Mouse (Mus musculus): ENCODE measurements at regions not wholly inside any gene's neighbourhood (a gene's known extent, or its start where the extent isn't known, plus 50 kb on each side); places are given as distances from the start of the nearest gene placed in this dataset.
A peak's percentile ranks its signal among the peaks of the same experiment; 100 is the strongest.

DNA sequence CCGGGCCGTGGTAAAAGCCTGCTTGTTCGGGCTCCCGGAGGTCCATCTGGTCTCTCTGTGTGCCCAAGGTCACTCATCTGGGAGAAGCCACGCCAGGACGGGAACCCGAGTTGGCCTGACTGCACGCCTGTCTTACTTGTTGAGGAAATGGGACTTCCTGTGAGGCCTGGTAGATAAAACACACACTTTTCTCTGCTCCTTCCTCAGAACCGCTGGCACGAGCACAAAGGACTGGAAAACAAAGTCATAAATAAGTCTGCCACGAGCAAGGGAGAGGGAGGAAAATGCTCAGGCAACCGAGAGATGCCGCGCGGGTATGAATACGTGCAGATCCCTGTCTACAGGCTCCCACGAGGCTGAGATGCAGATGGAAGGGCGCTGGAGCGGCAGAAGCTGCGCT lies 131.6 kb downstream of the Rybp start:
- Histone ChIP-seq H3K27ac (peak overlapping the region; percentile 52; the same call in 1 of the 2 replicates), H3K9me3 (replicated peaks) (no peaks in the 10 kb centered on the region), H3K9ac (no peak overlapping the region), H3K4me2 (replicated peaks) (no peak overlapping the region), H3K27me3 (peaks cover 18% of the 10 kb centered on the region), H3K36me3 (no peaks in the 10 kb centered on the region), H3K4me1 (peaks cover 26% of the 10 kb centered on the region), H3K4me3 (no peak overlapping the region)
- no peak; the same call in 1 of the 2 replicates for ATAC-seq (ENCODE audit: low FRiP score)
- 38% methylated on average over 20 of the region's 20 CpGs for WGBS

DNA sequence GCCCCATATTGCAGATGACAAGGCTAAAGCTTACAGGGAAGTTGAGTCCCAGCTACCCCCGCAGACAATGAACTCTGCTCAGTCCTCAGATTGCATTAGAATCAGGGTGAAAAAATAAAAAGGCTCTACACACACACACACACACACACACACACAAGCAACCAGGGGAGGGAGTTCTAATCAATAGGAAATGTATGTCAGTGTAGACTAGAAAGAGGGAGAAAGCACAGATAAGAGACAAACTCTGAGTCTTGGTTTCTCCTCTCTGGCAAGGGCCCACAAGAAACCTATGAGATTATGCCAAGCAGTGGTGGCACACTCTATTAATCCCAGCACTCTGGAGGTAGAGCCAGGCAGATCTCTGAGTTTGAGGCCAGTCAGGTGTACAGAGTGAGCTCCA lies 135.8 kb downstream of the Rybp start:
- Histone ChIP-seq H3K4me3 (no peak overlapping the region), H3K27ac (no peak overlapping the region), H3K27me3 (peaks cover 12% of the 10 kb centered on the region; the same call in 1 of the 2 replicates), H3K36me3 (no peaks in the 10 kb centered on the region), H3K4me1 (peaks cover 19% of the 10 kb centered on the region), H3K9ac (no peak overlapping the region), H3K9me3 (replicated peaks) (no peaks in the 10 kb centered on the region), H3K4me2 (replicated peaks) (no peak overlapping the region)
- 81% methylated on average over 1 of the region's 1 CpGs for WGBS
- ATAC-seq (ENCODE audit: low FRiP score): no peak

- Histone ChIP-seq H3K4me1 (peaks cover 18% of the 10 kb centered on the region), H3K4me3 (no peak overlapping the region), H3K36me3 (no peaks in the 10 kb centered on the region), H3K9ac (no peak overlapping the region), H3K4me2 (replicated peaks) (no peak overlapping the region), H3K27ac (no peak overlapping the region), H3K27me3 (peaks cover 17% of the 10 kb centered on the region), H3K9me3 (replicated peaks) (no peaks in the 10 kb centered on the region)
- 71% methylated on average over 6 of the region's 6 CpGs for WGBS
- no peak for ATAC-seq (ENCODE audit: low FRiP score)
Measured at GRCm38 (mm10) chr6:100150703-100151208, 136.5 kb downstream of the Rybp start.

DNA sequence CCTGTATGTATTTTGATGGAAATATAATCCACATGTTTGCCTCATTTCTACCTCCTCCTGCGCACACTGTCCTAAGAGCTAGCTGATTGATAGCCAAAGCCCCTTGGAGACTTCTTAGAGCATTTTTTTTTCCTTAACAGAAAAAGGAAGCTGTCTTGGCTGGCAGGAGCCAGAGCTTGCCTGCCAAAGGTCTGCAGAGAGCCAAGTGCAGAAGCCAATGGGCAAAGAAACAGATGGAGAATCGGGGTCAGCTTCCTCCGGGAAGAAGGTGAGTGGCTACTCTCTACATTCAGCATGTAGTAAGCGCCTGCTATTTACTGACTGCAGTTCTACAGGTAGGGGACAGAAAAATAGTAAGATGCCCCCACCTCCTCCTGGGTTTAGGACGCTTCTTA lies 137.8 kb downstream of the Rybp start:
- no peak overlapping the region for H3K4me2 ChIP-seq (replicated peaks)
- no peaks in the 10 kb centered on the region for H3K9me3 ChIP-seq (replicated peaks)
- H3K27me3 ChIP-seq: peaks cover 25% of the 10 kb centered on the region
- H3K4me3 ChIP-seq: no peak overlapping the region
- no peak overlapping the region for H3K27ac ChIP-seq
- H3K4me1 ChIP-seq: peaks cover 20% of the 10 kb centered on the region
- no peak overlapping the region for H3K9ac ChIP-seq
- 81% methylated on average over 5 of the region's 5 CpGs for WGBS
- ATAC-seq (ENCODE audit: low FRiP score): no peak
- no peaks in the 10 kb centered on the region for H3K36me3 ChIP-seq

- no peak for ATAC-seq (ENCODE audit: low FRiP score)
- Histone ChIP-seq H3K27ac (no peak overlapping the region), H3K4me3 (no peak overlapping the region), H3K36me3 (no peaks in the 10 kb centered on the region), H3K27me3 (peaks cover 25% of the 10 kb centered on the region), H3K4me2 (replicated peaks) (no peak overlapping the region), H3K9ac (no peak overlapping the region), H3K9me3 (replicated peaks) (no peaks in the 10 kb centered on the region), H3K4me1 (peaks cover 26% of the 10 kb centered on the region)
- WGBS: 74% methylated on average over 4 of the region's 4 CpGs
Measured at GRCm38 (mm10) chr6:100148751-100149457, 138.4 kb downstream of the Rybp start.

GRCm38 (mm10) chr6:100146360-100146935 lies 140.8 kb downstream of the Rybp start:
- Histone ChIP-seq H3K4me3 (no peak overlapping the region), H3K27ac (no peak overlapping the region), H3K4me2 (replicated peaks) (no peak overlapping the region), H3K9ac (no peak overlapping the region), H3K27me3 (peaks cover 23% of the 10 kb centered on the region), H3K9me3 (replicated peaks) (no peaks in the 10 kb centered on the region), H3K36me3 (no peaks in the 10 kb centered on the region), H3K4me1 (peaks cover 34% of the 10 kb centered on the region)
- no peak for ATAC-seq (ENCODE audit: low FRiP score)
- 43% methylated on average over 5 of the region's 5 CpGs for WGBS

- H3K27ac ChIP-seq: no peak overlapping the region
- H3K4me1 ChIP-seq: peaks cover 34% of the 10 kb centered on the region
- H3K9me3 ChIP-seq (replicated peaks): no peaks in the 10 kb centered on the region
- H3K4me2 ChIP-seq (replicated peaks): no peak overlapping the region
- no peak overlapping the region for H3K4me3 ChIP-seq
- 79% methylated on average over 2 of the region's 2 CpGs for WGBS
- H3K27me3 ChIP-seq: peaks cover 23% of the 10 kb centered on the region
- no peak for ATAC-seq (ENCODE audit: low FRiP score)
- no peak overlapping the region for H3K9ac ChIP-seq
- H3K36me3 ChIP-seq: no peaks in the 10 kb centered on the region
Measured at GRCm38 (mm10) chr6:100145869-100146268, 141.4 kb downstream of the Rybp start.

GRCm38 (mm10) chr6:100144544-100145287 lies 142.6 kb downstream of the Rybp start:
- H3K4me3 ChIP-seq: no peak overlapping the region
- ATAC-seq (ENCODE audit: low FRiP score): no peak
- WGBS: 36% methylated on average over 4 of the region's 4 CpGs
- H3K27me3 ChIP-seq: peaks cover 26% of the 10 kb centered on the region
- H3K4me1 ChIP-seq: peaks cover 45% of the 10 kb centered on the region
- no peak overlapping the region for H3K27ac ChIP-seq
- no peaks in the 10 kb centered on the region for H3K36me3 ChIP-seq
- no peak overlapping the region for H3K9ac ChIP-seq
- H3K9me3 ChIP-seq (replicated peaks): no peaks in the 10 kb centered on the region
- H3K4me2 ChIP-seq (replicated peaks): no peak overlapping the region

GRCm38 (mm10) chr6:100143586-100144301 lies 143.5 kb downstream of the Rybp start:
- ATAC-seq (ENCODE audit: low FRiP score): peak; percentile 53
- 1% methylated on average over 16 of the region's 16 CpGs for WGBS
- Histone ChIP-seq H3K27me3 (peaks cover 32% of the 10 kb centered on the region), H3K4me2 (replicated peaks) (peak overlapping the region; percentile 37), H3K4me3 (no peak overlapping the region), H3K27ac (peak overlapping the region; percentile 72), H3K9ac (no peak overlapping the region), H3K4me1 (peaks cover 48% of the 10 kb centered on the region), H3K36me3 (no peaks in the 10 kb centered on the region), H3K9me3 (replicated peaks) (no peaks in the 10 kb centered on the region)

GRCm38 (mm10) chr6:100141225-100141624 lies 146.1 kb downstream of the Rybp start:
- no peak overlapping the region for H3K4me2 ChIP-seq (replicated peaks)
- H3K9ac ChIP-seq: no peak overlapping the region
- H3K36me3 ChIP-seq: no peaks in the 10 kb centered on the region
- no peak for ATAC-seq (ENCODE audit: low FRiP score)
- H3K27ac ChIP-seq: no peak overlapping the region
- H3K27me3 ChIP-seq: peaks cover 38% of the 10 kb centered on the region
- no peak overlapping the region for H3K4me3 ChIP-seq
- 81% methylated on average over 5 of the region's 5 CpGs for WGBS
- no peaks in the 10 kb centered on the region for H3K9me3 ChIP-seq (replicated peaks)
- H3K4me1 ChIP-seq: peaks cover 40% of the 10 kb centered on the region

DNA sequence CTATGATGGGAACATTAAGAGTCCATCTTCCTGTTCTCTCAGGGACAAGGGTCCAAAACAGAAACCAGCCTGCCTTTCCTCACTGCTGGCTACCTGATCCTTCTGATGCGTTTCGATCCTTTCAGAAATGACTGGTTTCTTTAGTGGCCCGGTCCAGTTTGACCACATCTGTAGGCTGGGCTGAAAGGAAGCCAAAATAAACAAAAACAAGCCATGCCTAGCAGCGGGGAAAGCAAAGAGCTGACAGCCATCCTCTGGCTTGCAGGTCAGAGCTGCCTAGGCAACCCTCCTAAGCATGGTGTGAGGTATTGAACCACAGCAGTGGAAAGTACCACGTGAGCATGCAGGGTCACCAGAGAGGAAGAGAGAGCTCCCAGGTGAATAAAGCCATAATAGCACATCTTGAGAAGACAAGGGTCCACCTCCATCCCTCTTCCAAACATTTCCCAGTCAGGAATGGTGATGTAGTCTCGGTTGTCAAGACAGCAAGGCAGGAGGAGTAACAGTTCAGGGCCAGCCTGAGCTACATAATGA lies 146.6 kb downstream of the Rybp start:
- peaks cover 37% of the 10 kb centered on the region for H3K4me1 ChIP-seq
- 36% methylated on average over 6 of the region's 6 CpGs for WGBS
- H3K9me3 ChIP-seq (replicated peaks): no peaks in the 10 kb centered on the region
- no peak overlapping the region for H3K9ac ChIP-seq
- H3K27me3 ChIP-seq: peaks cover 38% of the 10 kb centered on the region
- H3K4me3 ChIP-seq: no peak overlapping the region
- H3K36me3 ChIP-seq: no peaks in the 10 kb centered on the region
- H3K27ac ChIP-seq: no peak overlapping the region
- no peak for ATAC-seq (ENCODE audit: low FRiP score)
- H3K4me2 ChIP-seq (replicated peaks): no peak overlapping the region

- Histone ChIP-seq H3K4me3 (no peak overlapping the region), H3K9me3 (replicated peaks) (no peaks in the 10 kb centered on the region), H3K27ac (no peak overlapping the region), H3K9ac (no peak overlapping the region), H3K36me3 (no peaks in the 10 kb centered on the region), H3K4me1 (peaks cover 35% of the 10 kb centered on the region), H3K4me2 (replicated peaks) (no peak overlapping the region), H3K27me3 (peaks cover 35% of the 10 kb centered on the region)
- ATAC-seq (ENCODE audit: low FRiP score): no peak
- 44% methylated on average over 6 of the region's 6 CpGs for WGBS
Measured at GRCm38 (mm10) chr6:100139809-100140208, 147.5 kb downstream of the Rybp start.

All from hindbrain, embryonic 12.5 days (tissue).